In genomic region chr5:100911502-100912097, GRCm38 (mm10) we compare ENCODE assay signal across 10 mouse cellular contexts.
DNase-seq lines count a peak whose midpoint lies in the region; ATAC-seq and TF ChIP-seq lines count a peak whose summit lies in the region.
"Had no signal": no experiment of that assay in that cellular context is flagged by ENCODE, and none has a peak within 500 bp of the region (broad histone marks: within the 10 kb centered on the region; RNA-seq: fewer than 3 reads in every experiment).

No protein-coding gene starts in this region.

- H3K4me3 ChIP-seq in liver, embryonic 14.5 days (ENCODE audit: insufficient read depth in 1 of 2, low read depth in 2 of 2, low read length in 2 of 2), result no peak overlapping the region
- no peak overlapping the region for H3K4me3 ChIP-seq in liver, embryonic 12.5 days
- H3K4me3 ChIP-seq in E14TG2a.4 (replicated peaks; ENCODE audit: low read length), result peak overlapping the region; percentile 35; the same call in 1 of the 2 replicates
- H3K4me3 ChIP-seq in neural tube, embryonic 15.5 days (replicated peaks), result no peak overlapping the region
- H3K4me3 ChIP-seq: erythroblast, embryonic 14.5 days had no signal

- no peak for DNase-seq in liver, embryonic 14.5 days (ENCODE audit: low read depth in 3 of 3, low spot score in 3 of 3)
- DNase-seq in WW6 (ENCODE audit: low read depth, low spot score), result peak; percentile 47
- DNase-seq in naive thymus-derived CD4-positive, alpha-beta T cell, adult 2 months (ENCODE audit: low read depth), result peak; percentile 75
- DNase-seq in urinary bladder, adult 2 months (ENCODE audit: low spot score), result no peak
- no peak for DNase-seq in adrenal gland, adult (ENCODE audit: inconsistent age in 2 of 2, low spot score in 1 of 2)
- DNase-seq: heart, adult 11 months had no signal

- peak; percentile 41 for TF ChIP-seq CTCF in liver, embryonic 14.5 days (IDR thresholded peaks at IDR 0.05; ENCODE audit: low read depth)
- peak; percentile 74 for TF ChIP-seq CTCF in E14TG2a.4 (conservative IDR thresholded peaks at IDR 0.05; ENCODE audit: low read length)

- H3K4me1 ChIP-seq in liver, embryonic 14.5 days (replicated peaks; ENCODE audit: control insufficient read depth in 2 of 2, insufficient read depth in 2 of 2, low read length in 1 of 2), result no peaks in the 10 kb centered on the region; a peak in 1 of 4 replicates
- H3K4me1 ChIP-seq in liver, embryonic 12.5 days, result no peaks in the 10 kb centered on the region
- H3K4me1 ChIP-seq in E14TG2a.4 (replicated peaks; ENCODE audit: low read depth, low read length), result peaks cover 26% of the 10 kb centered on the region
- no peaks in the 10 kb centered on the region for H3K4me1 ChIP-seq in neural tube, embryonic 15.5 days

- 64% methylated on average over 19 of the region's 19 CpGs for WGBS in liver, embryonic 14.5 days (ENCODE audit: insufficient replicate concordance)
- WGBS in liver, embryonic 12.5 days (ENCODE audit: insufficient replicate concordance), result 63% methylated on average over 19 of the region's 19 CpGs
- WGBS in neural tube, embryonic 15.5 days, result 78% methylated on average over 19 of the region's 19 CpGs

- no peak overlapping the region for H3K27ac ChIP-seq in liver, embryonic 14.5 days
- no peak overlapping the region for H3K27ac ChIP-seq in liver, embryonic 12.5 days
- no peak overlapping the region for H3K27ac ChIP-seq in neural tube, embryonic 15.5 days (replicated peaks)

- H3K9ac ChIP-seq in liver, embryonic 14.5 days (replicated peaks), result no peak overlapping the region
- no peak overlapping the region for H3K9ac ChIP-seq in liver, embryonic 12.5 days
- H3K9ac ChIP-seq in neural tube, embryonic 15.5 days (replicated peaks), result no peak overlapping the region

- H3K9me3 ChIP-seq in liver, embryonic 14.5 days (ENCODE audit: control insufficient read depth, low read length), result no peaks in the 10 kb centered on the region
- H3K9me3 ChIP-seq in liver, embryonic 12.5 days (replicated peaks), result no peaks in the 10 kb centered on the region
- peaks cover 4% of the 10 kb centered on the region for H3K9me3 ChIP-seq in E14TG2a.4 (ENCODE audit: low read length)
- H3K9me3 ChIP-seq in neural tube, embryonic 15.5 days (replicated peaks), result no peaks in the 10 kb centered on the region

- no peak for TF ChIP-seq EP300 in liver, embryonic 14.5 days (IDR thresholded peaks at IDR 0.05; ENCODE audit: low read depth)

- no peak for ATAC-seq in liver, embryonic 14.5 days (ENCODE audit: insufficient read depth)
- no peak for ATAC-seq in liver, embryonic 12.5 days
- ATAC-seq in neural tube, embryonic 15.5 days (ENCODE audit: low FRiP score), result no peak

- no peaks in the 10 kb centered on the region for H3K36me3 ChIP-seq in liver, embryonic 14.5 days (replicated peaks; ENCODE audit: control insufficient read depth, insufficient read depth, low read depth)
- H3K36me3 ChIP-seq in liver, embryonic 12.5 days, result no peaks in the 10 kb centered on the region
- H3K36me3 ChIP-seq in E14TG2a.4 (ENCODE audit: insufficient read depth, low read length), result no peaks in the 10 kb centered on the region
- H3K36me3 ChIP-seq in neural tube, embryonic 15.5 days, result no peaks in the 10 kb centered on the region

- no peaks in the 10 kb centered on the region for H3K27me3 ChIP-seq in liver, embryonic 14.5 days (ENCODE audit: control insufficient read depth, insufficient read depth, low read length)
- no peaks in the 10 kb centered on the region for H3K27me3 ChIP-seq in liver, embryonic 12.5 days (replicated peaks)
- peaks cover 22% of the 10 kb centered on the region for H3K27me3 ChIP-seq in E14TG2a.4 (ENCODE audit: insufficient read depth, low read length)
- H3K27me3 ChIP-seq in neural tube, embryonic 15.5 days (replicated peaks), result peaks cover 5% of the 10 kb centered on the region; the same call in 1 of the 2 replicates

- no peak overlapping the region for H3K4me2 ChIP-seq in liver, embryonic 14.5 days (ENCODE audit: low read depth)
- H3K4me2 ChIP-seq in liver, embryonic 12.5 days, result no peak overlapping the region
- no peak overlapping the region for H3K4me2 ChIP-seq in neural tube, embryonic 15.5 days

Comparison
In these comparisons a context has a peak if more than half of its experiments do, and no peak if none do; other contexts are left out.
1. DNase-seq: peak in WW6 (single experiment) and naive thymus-derived CD4-positive, alpha-beta T cell, adult 2 months (single experiment); none in liver, embryonic 14.5 days (0 of 3), urinary bladder, adult 2 months (single experiment) and adrenal gland, adult (0 of 2).